Mouse (Mus musculus) ES-CJ7 (cell line): ENCODE results near the gene Snd1.
"Not testable (repeated sequence)": the region's sequence is repeated elsewhere in the genome, so short reads cannot be mapped to it uniquely, and the experiment has no call there.

Experiments used
- DNase-seq: peaks from one replicate; pipeline ENCODE4 v3.0.0; 2011; ENCODE audit warnings: low read depth, low spot score

The Snd1 gene

DNA sequence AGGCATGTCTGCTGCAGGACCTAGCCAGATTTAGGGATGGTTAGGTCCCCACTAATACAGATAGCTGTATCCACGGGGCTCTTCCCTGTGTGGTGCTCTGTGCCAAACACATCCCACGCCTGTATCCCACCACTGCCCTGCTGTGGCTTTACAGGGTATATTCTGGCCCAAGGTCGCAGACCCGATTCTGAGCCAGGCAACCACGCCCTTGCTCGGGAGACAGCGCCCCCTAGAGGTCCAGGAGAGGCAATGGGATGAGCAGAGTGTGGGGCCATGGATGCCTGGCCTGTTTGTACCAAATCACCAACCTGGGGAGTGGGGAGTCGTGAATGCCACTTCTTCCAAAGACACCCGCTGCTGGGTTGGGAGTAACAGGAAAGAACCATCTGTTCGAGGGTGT is 423.9 kb downstream of the Snd1 start:
- peak; percentile 81 for DNase-seq

DNA sequence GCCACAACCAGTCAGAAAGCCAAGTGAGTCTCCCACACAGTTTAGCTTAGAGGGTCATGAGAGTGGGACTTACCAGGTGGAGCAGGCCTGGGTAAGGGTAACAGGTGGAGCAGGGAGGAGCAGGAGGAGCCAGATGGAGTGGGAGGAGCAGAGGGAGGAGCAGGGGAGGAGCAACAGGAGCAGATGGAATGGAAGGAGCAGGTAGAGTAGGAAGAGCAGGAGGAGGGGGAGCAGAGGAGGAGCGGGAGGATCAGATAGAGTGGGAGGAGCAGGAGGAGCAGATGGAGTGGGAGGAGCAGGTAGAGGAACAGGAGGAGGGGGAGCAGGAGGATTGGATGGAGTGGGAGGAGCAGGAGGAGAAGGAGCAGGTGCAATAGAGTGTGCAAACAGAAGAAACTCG is 427.6 kb downstream of the Snd1 start:
- peak; percentile 27 for DNase-seq

DNA sequence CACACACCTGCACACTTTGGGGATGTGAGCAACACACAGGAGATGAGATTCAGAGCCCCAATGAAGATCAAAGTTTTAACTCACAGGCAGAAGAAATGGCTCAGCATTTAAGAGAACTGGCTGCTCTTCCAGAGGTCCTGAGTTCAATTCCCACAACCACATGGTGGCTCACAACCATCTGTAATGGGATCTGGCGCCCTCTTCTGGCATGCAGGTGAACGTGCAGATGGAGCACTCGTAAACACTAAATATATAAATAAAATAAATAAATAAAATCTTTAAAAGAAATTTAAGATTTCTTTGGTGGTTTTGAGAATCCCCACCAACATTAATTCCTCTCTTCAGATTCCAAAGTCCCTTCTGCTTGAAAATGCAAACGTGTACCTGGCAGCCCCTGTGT is 429.5 kb downstream of the Snd1 start:
- DNase-seq = no peak

DNA sequence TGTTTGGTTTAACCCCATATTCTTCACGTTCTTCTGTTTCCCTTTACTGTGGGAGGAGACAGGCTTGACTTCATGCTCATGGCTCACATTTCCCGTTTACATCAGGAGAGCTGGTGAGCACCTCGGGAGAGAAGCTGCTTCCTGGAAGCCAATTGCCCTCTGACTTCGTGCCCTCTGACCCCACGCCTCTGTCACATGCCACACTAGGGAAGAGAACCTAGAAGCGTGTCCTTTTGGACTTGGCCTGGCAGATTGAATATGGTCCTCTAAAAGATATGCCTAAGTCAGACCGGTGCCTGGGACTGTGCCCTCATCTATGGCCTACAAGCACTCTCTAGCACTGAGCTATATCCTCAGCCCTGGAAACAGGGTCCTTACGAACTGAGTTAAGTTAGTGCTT is 430.4 kb downstream of the Snd1 start:
- no peak for DNase-seq

DNA sequence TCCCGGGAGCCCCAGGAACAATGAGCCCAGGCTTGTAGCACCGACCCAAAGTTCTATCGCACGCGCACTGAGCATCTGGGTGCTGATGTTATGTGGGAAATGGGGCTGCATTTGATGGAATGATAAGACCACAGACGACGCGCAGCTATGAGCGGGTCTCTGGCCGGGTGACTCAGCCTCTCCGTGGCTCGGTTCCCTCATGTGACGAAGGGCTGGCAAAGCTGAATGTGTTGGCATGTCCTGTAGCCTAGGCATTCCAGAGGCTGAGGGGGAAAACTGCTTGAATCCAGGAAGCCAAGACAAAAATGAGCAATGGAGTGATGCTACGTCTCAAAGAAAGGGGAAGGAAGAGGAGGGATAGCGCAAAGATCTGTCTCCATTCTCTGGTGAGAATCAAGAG is 434.9 kb downstream of the Snd1 start:
- no peak for DNase-seq

DNA sequence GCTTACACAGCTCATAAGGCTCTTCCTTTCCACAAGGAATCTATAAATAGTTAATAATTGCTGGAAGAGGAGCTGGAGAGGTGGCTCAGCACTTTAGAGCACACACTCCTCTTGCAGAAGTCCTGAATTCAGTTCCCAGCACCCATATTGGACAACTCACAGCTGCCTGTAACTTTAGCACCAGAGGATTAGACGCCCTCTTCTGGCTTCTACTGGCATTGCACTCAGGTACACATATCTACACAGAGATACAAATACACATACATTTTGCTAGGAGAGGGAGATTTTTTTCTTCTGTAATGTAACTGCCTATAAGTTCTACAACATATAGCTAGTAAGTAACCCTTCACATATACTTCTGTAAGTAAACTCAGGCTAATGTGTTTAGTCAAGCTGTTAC is 440.0 kb downstream of the Snd1 start:
- peak; percentile 74 for DNase-seq

DNA sequence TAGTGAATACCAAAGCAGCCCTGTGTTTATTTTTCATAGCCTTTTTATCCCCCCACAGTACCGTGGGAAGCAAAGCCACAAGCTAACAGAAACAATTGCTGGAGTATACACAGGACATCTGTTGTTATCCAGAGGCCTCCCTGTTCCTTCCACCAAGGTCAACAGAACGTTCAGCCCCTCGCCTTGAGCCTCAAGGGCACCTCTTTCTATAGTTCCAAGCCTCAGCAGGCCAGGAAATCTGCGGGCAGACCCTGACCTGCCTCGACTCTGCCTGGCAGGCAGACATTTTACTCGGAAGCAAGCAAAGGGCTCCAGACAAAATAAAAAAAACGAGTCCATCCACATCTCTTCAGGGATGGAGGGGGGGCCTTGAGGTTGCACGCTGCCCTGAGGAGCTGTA is 441.7 kb downstream of the Snd1 start:
- no peak for DNase-seq

DNA sequence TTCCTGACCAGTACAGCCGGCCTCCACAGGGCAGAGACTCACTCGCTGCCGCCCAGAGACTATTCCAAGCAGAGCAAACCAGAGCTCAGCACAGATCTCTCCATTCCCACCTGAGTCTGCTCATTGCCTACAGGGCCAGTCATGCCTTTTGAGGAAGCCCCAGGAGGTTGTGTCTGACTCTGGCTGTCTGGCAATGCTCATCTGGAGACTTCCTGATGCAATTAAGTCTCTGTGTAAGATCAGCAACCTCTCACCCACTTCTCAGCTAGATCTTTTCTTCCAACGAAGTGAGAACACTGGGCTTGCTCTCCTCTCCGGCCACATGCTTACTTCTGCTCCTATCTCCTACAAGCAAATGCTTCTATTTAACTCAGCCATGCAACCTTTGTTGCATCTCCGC is 444.4 kb downstream of the Snd1 start:
- DNase-seq = no peak

DNA sequence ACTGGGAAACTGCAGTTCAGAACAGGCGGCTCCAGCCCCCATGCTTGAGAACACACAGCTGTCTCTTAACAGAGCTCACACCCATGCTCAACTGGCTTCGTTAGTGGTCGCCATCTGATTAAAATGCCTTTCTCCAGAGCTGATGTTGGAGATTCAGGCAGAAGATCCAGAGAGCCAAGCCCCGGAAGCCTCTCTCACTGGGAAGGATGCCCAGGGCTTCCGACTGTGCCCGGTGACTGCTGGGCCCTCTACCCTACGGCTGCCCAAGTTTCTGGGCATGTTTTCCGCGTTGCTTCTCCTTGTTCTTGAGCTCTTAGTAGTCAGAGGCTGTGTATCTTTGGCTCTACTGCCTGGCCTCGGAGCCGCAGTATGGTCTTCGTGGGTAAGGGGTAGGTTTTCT is 447.4 kb downstream of the Snd1 start:
- DNase-seq = no peak

DNA sequence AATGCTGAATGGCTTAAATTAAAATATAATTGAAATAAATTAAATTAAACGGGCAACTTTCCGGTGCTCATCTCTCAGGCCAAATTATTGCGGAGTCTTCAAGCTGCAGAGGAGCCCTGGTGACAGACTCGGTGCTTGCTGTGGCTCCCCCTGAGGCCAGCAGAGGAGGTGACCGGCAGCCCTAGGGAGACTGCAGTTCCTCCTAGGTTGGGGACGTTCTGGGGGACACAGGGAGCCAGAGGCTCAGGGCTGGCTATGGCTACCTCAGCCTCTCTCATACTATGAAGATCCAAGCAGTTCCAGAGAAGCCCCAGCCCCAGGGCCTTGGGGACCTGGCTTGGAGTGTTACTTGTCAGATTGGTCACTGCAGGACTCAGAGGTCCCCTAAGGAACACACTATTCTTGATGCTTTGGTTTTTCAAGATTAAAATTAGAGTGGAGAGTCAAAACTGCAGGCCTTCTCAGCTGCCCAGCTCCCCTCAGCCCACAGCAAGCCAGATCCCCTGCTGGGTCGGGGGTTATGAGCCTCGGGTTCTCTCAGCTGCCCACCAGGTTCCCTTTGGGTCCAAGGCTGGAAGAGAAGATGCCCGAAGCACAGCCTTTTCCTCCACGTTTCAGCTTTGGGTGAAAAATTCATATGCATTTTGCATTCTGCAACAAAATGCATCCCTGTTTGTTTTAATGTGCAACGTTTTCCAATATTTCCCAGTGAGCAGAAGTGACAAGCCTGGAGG is 448.3 kb downstream of the Snd1 start:
- DNase-seq = no peak

DNA sequence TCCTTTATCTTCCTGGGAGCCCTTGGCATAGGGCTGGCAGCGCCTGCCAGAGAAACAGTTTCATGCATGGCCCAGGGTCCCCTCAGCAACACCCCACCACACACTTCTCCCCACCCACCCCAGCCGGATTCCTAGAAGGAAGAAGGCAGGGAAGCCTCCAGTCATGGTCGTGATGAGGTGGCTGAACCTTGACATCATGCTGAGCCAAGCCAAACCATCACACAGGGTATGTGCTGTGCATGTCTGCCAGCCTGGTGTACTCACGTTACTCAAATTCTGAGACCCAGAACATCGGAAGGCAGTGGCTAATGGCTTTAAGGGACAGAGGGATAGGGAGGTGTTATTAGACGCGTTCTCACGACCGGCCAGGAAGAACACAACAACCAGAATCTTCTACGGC is 448.9 kb downstream of the Snd1 start:
- DNase-seq = no peak

DNA sequence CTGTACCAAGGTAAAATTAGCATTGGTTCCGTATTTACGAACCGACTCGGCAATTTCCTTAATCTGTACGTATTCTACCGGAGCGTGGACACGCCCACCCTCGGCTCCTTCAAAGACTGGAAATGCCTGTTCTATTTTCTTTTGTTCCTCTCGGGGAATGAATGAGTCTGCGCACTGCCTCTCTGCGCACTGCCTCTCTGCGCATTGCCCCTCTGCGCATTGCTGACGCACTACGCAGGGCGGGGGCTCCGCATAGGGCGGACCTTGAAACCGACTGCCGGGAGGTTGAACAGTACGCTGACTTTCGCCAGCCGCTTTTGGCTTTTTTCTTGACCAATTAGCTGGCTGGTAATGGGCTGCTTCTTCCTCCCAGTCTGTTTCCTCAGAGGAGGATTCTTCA is 453.0 kb downstream of the Snd1 start:
- not testable (repeated sequence) for DNase-seq

DNA sequence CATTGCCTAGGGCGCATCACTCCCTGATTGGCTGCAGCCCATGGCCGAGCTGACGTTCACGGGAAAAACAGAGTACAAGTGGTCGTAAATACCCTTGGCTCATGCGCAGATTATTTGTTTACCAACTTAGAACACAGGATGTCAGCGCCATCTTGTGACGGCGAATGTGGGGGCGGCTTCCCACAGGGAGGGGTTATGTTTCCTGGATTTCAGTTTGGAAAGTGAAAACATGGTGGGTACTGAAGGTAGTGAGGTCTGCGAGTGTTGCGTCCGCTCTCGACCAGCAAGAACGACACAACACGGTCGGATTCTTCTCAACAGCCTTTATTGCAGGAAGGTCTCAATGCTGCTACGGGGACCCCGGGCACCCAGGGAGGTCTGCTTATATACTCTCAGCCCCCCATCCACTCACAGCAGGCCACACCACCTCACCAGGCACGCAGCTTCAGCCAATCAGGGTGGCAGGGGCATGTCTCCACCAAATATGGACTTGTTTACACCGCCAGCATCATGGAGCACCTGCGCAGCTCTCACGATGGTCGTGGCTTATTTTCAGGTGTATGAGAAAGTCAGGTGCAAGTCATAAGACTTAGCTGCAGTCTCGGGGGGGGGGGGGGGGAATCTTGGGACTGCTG is 454.3 kb downstream of the Snd1 start:
- not testable (repeated sequence) for DNase-seq

DNA sequence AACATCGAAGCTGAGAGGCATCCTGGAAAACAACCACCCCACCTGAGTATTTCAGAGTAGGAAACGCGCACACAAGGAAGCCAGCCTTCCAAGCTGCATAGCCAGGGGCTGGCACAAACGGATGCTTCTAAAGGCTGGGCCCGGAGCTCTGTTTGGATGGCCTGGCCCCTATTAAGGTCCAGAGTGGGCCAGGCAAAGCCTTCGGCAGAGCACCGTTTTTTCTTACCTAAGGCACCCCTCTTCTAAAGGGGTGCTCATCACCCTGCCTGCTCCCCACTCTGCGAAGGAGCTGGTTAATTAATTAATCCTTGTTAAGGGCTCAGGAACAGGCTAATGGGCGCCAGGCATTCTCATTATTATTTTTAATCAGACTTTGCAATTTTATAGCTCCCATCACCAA is 456.3 kb downstream of the Snd1 start:
- no peak for DNase-seq

DNA sequence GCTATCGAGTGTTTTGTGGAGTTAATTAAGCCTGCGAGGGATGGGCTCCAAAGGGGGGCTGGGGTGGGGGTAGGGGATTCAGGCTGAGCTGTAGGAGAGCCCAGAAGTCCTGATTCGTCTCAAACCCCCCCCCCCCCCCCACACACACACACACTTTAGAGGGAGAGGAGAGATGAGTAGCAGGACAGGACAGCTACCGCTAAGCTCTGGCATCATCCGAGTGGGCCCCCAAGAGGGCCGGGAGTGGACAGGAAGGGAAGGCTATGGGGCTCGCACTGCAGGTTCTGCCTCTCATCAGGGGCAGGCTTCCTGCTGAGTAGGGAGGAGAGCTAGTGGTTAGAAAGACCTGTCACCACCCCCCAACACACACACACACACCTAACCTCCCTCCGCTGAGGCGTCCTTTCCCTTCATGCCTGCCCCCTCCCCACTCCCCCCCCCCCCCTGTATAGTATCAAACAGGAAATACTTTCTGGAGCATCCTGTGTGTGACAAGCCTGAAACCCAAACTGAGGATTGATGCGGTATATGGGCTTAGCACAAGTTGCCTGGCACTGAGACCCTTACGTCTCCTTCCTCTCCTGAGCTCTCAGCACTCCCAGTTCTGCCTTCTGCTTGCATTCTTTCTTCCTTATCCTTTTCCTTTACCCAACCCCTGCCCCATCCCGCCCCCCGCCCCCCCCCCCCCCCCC is 456.8 kb downstream of the Snd1 start:
- DNase-seq = peak; percentile 48

DNA sequence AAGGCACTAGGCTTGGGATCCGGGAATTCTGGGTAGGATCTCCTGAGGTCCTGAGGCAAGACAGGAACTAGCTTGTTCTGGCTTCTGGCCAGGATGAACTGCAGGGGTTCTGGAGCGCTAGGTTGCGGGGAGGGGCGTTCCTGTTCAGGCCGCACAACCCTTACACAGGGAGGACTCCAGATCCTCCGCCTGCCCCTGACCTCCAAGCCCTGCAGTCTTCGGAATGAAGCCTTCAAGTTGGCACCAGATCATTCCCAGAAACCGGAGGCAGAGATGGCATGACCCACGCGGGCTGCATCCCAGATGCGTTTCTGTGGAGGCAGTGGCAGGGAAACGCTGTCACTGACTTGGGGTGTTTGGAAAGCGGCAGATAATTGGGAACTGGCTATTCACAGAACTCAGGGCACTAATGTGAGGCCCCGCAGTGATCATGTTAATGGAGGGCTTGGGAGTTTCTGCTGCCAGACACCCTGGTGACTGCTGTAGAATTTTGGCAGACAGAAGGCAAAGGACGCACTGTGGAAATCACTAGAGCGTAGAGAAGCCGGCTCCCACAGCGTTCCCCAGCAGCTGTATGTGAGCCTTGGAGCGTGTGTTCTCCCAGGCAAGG is 457.5 kb downstream of the Snd1 start:
- peak; percentile 88 for DNase-seq

DNA sequence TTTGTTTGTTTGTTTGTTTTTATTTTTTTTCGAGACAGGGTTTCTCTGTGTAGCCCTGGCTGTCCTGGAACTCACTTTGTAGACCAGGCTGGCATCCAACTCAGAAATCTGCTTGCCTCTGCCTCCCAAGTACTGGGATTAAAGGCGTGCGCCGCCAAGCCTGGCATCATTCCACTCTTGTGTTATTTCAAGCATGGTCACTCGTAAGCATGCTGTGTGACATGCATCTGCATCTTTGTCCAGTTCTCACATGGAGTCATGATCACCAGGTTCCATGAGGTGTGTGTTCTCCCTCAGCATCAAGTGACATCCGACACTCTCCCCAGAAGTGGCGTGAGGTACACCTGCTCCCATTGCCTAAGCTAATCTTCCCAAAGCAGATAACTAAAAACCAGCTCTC is 460.8 kb downstream of the Snd1 start:
- DNase-seq = no peak

DNA sequence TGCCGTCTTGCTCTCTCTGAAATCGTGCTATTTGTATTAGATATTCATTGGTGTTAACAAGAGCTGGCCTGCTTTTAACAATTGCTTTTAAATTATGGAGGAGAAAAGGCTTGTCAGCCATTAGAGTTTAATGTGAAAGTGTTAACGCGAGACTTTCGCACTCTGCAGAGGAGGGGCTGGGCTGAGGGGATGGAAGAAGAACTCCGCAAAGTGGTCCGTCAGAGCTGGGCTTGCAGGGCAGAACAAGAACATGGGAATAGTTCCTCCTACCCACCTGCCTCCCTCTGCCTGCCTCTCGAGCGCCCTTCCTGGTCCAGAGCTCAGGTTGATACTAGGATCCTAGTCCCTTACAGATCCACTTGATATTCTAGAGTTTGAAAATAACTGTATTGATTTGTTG is 472.3 kb downstream of the Snd1 start:
- DNase-seq = no peak

DNA sequence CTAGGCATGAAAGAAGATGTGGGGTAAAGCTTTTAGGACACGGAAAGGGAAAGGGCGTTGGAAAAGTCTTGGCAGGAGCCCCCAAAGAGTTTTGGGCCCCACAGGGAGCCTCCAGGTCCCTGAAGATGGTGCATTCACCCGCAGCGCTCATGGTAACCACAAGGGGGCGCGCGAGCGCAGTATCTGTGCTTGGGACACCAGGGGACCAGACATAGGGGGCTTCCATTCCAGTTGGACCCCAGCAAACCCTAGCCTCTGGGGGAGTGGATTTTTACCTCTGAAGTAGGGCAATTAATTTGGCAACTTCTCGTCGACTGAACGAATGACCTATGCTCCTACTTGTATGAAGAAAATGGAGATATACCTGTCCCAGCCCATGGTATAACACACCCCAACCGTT is 474.3 kb downstream of the Snd1 start:
- DNase-seq = peak; percentile 64

DNA sequence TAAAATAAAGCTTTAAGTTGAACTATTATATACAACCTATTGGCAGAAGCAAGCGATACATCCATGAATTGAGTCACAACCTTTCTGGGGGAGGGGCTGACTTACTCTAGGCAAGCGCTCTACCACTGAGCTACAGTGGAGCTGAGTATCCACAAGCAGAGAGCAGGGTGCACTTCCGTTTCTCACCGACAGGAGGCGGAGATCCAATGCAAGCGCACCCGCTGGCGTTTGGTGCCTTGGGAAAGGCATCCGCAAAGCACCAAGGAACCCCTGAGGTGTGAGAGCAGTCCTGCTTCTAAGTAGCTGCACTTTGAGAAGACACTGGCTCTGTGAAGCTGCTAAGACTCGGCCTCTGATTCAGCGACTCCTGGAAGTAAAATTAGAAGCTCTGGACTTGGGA is 480.6 kb downstream of the Snd1 start:
- peak; percentile 92 for DNase-seq

DNA sequence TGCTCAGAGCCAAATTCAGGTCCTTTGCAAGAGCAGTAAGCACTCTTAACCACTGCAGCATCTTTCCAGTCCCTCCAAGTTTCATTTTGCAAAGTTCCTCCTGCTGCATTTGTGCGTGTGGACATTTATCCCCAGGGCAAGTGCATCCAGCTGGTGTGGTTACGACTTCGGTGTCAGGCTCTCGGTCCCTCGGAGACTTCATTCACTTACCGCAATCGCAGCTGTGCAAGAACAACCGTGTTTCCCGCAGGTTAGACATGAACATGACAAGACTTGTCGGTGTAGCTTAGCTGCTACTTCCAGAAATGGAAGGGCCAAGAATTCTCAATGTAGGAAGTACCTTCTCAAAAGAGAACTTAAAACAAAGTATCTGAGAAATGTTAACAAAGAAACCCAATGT is 482.5 kb downstream of the Snd1 start:
- DNase-seq = no peak

DNA sequence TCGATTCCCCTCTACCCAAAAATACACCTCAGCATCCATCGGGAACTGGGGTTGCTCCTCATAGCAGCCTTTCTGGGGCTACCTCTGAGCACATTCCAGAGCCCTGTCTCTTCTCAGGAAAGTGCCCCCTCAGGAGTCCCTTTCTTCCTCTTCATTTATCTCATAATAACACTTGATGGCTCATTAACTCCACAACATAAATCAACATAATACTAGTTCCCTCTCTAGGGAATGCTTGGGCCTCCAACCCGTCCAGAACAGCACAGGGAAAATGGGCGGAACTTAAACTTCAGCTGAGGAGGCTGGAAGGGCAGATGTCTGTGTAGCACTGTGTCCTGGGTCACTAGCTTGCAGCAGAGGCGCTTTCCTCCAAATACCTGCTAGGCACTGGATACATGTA is 488.2 kb downstream of the Snd1 start:
- DNase-seq = no peak

DNA sequence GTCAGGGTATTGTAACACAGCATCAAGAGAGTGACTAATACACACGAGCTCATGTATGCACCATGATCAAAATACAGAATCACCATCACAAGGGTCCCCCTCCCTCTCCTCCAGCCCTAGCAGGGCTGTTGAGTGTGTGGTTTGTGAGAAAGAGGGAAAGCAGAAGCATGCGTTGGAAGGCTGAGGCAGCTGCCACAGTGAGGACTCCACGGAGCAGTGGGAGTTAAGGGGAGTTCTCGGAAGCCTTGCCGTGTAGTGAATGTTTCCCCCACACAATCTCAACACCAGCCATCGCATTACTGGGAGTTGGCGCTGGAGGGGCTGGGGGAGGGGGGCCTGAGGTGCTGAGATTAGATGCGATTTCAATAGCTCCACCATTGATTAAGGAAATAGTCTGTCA is 490.3 kb downstream of the Snd1 start:
- DNase-seq = no peak
